Mouse (Mus musculus): ENCODE data around the gene Grwd1.

DNA sequence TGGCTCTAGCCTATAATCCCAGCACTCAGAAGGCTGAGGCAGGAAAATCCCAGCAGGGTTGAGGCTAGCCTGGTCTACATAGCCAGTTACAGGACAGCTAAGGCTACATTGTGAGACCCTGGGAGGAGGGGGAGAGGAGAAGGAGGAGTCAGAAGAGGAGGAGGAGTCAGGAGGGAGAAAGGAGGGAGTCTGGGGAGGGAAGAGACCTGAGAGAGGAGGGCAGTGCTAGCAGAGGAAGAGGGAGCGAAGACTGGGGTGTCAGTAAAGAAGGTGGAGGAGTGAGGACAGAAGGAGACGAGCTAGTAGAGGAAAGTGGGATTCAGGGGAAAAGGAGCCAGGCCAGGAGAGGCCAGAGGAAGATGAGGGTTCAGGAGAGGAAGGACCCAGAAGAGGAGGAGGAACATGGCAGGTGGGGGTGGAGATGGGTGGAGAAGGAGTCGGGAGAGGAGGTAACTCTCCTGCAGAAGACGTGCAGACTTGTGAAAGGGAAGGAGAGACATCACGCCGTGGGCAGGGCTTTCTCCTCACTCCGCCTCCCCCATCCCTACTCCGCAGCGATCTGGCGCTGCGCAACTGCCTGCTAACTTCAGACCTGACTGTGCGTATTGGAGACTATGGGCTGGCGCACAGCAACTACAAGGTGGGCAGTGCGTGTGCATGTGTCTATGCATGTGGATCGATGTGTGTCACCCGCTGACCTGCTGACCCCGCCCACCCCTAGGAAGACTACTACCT, 38.8 kb downstream of the Grwd1 start:
- TF ChIP-seq POLR2A (IDR thresholded peaks at IDR 0.05; ENCODE audit: extremely low read depth, insufficient read depth, low read length), result 0 out of 2 replicates have a peak, but pooled peaks have one; percentile 18
- TF ChIP-seq CTCF (IDR thresholded peaks at IDR 0.05; ENCODE audit: extremely low read depth, insufficient read depth, low read length), result no peak

Data from cortical plate, adult 2 months (tissue).